Mouse (Mus musculus) C2C12 (cell line): ENCODE results near the gene Mocs2. TPM values are rescaled to one million over a fixed set of nuclear protein-coding genes. Genes with fewer than 3 reads are reported as not detected.

Source experiments
- H3K27me3 ChIP-seq: one replicate; pipeline ENCODE4 v1.6.1; 2011; ENCODE audit not compliant: control insufficient read depth, insufficient read depth, insufficient read length
- H3K36me3 ChIP-seq: one replicate; pipeline ENCODE4 v1.6.1; 2011; ENCODE audit not compliant: control insufficient read depth, insufficient read depth
- H3K4me3 ChIP-seq: one replicate; pipeline ENCODE4 v1.5.1; 2011; ENCODE audit warnings: mild to moderate bottlenecking, control low read depth; ENCODE audit not compliant: poor library complexity, insufficient read depth, severe bottlenecking
- H3K79me2 ChIP-seq: one replicate; pipeline ENCODE4 v1.6.1; 2011; ENCODE audit not compliant: control insufficient read depth, insufficient read depth
- H3K79me3 ChIP-seq: one replicate; pipeline ENCODE4 v1.6.1; 2011; ENCODE audit warnings: low read depth, control low read depth
- H3ac ChIP-seq: one replicate; pipeline ENCODE3; 2011; ENCODE audit warnings: low read depth; ENCODE audit not compliant: control insufficient read depth, insufficient read length
- CEBPB ChIP-seq: IDR thresholded peaks from one replicate; pipeline ENCODE4 v1.6.1; 2011; ENCODE audit warnings: low read depth, mild to moderate bottlenecking, control low read depth, moderate library complexity
- CTCF ChIP-seq: IDR thresholded peaks from one replicate; pipeline ENCODE4 v1.5.1; 2011; ENCODE audit not compliant: control insufficient read depth, insufficient read depth, insufficient read length
- FOSL1 ChIP-seq: IDR thresholded peaks from one replicate; pipeline ENCODE4 v1.8.0; 2011; ENCODE audit warnings: mild to moderate bottlenecking, low read length; ENCODE audit not compliant: poor library complexity, insufficient read depth, severe bottlenecking
- MAX ChIP-seq: IDR thresholded peaks from one replicate; pipeline ENCODE4 v1.6.1; 2011; ENCODE audit warnings: mild to moderate bottlenecking, control low read depth
- MYOD1 ChIP-seq: IDR thresholded peaks from one replicate; pipeline ENCODE4 v1.6.1; 2011; ENCODE audit warnings: low read depth; ENCODE audit not compliant: control insufficient read depth, insufficient read length
- MYOG ChIP-seq: IDR thresholded peaks from one replicate; pipeline ENCODE4 v1.6.1; 2011; ENCODE audit not compliant: control insufficient read depth, insufficient read length; ENCODE audit errors: extremely low read depth
- USF1 ChIP-seq: IDR thresholded peaks from one replicate; pipeline ENCODE4 v1.6.1; 2011; ENCODE audit warnings: low read depth, mild to moderate bottlenecking, control low read depth, moderate library complexity
- long read RNA-seq, 2 experiments: library from polyadenylated mRNA; unstranded; transcript quantifications; one replicate each; pipeline ENCODE4 v2.0.0; 2019 to 2020
- polyA plus RNA-seq: library from polyadenylated mRNA; unstranded; fragments of >200 nt; fragmentation: generic; extraction: Trizol; gene quantifications from one replicate; pipeline ENCODE4 v1.2.1, GENCODE M21; 2012; ENCODE audit warnings: missing spikeins

Gene Mocs2
- 28.2 TPM for polyA plus RNA-seq
- long read RNA-seq, experiment 1, transcript Mocs2-207 (7 exons, 1,193 nt) = major isoform, 15 of 31 reads
- long read RNA-seq, experiment 1, transcript Mocs2-208 (6 exons, 1,855 nt) = minor isoform, 10 of 31 reads
- long read RNA-seq, experiment 1, partial matches to known transcripts = 4 of 31 reads
- long read RNA-seq, experiment 1, other reads (novel, unspliced or antisense) = 2 of 31 reads
- long read RNA-seq, experiment 2, transcript Mocs2-208 (6 exons, 1,855 nt) = minor isoform, 5 of 27 reads
- long read RNA-seq, experiment 2, transcript Mocs2-207 (7 exons, 1,193 nt) = major isoform, 16 of 27 reads
- long read RNA-seq, experiment 2, partial matches to known transcripts = 0 of 27 reads
- long read RNA-seq, experiment 2, other reads (novel, unspliced or antisense) = 5 of 27 reads

DNA sequence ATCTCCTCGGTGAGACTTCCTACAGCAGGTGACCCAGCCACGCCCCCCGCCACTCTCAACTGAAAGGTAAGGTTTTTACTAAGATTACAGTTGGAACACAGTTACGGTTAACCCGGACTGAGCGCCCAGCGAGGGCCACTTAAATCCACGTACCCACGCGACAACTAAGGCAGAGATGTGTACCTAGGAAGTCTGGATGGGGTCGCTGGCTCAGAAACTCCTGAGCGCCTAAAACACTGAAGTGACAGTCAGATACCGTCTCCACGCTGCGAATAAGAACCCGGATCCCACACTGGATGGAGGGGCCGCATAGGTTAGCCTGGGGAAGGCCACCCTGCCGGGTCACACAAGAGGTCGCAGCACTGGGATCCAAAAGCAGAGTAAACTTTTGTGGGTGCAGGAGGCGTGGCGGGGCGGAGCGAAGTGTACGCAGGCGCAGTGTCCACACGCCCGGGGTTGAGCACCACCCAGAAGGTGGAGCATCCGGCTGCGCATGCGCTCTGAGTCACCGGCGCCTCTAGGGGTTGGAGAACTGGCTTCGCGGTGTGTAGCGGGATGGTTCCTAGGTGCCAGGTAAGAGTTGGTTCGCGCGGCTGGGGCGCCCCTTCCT is at the start of gene Mocs2:
Mocs2 (plus strand) TSS at position 486 of the 610 bp plus-strand sequence.
- H3K4me3 ChIP-seq = peak within 1 kb of the TSS; percentile 60
- H3K79me2 ChIP-seq = peaks cover 30% of the 10 kb centered on the region
- H3K27me3 ChIP-seq = no peaks in the 10 kb centered on the region
- peaks cover 4% of the 10 kb centered on the region for H3K36me3 ChIP-seq
- peak within 1 kb of the TSS; percentile 83 for H3ac ChIP-seq
- peaks cover 9% of the 10 kb centered on the region for H3K79me3 ChIP-seq
- TF ChIP-seq CEBPB (no peak), MYOG (no peak), MYOD1 (no peak), USF1 (no peak), MAX (no peak), CTCF (no peak), FOSL1 (no peak)

- no peaks in the 10 kb centered on the region for H3K36me3 ChIP-seq
- no peak overlapping the region for H3ac ChIP-seq
- no peaks in the 10 kb centered on the region for H3K79me2 ChIP-seq
- no peaks in the 10 kb centered on the region for H3K27me3 ChIP-seq
- H3K4me3 ChIP-seq = no peak overlapping the region
- H3K79me3 ChIP-seq = no peaks in the 10 kb centered on the region
- TF ChIP-seq MAX = no peak
- no peak for TF ChIP-seq CTCF
- TF ChIP-seq MYOD1 = no peak
- no peak for TF ChIP-seq MYOG
- no peak for TF ChIP-seq FOSL1
Observed at GRCm38 (mm10) chr13:114791511-114791910, 26.5 kb upstream of the Mocs2 start.

- Histone ChIP-seq H3K79me3 (no peaks in the 10 kb centered on the region), H3K27me3 (no peaks in the 10 kb centered on the region), H3K4me3 (no peak overlapping the region), H3K79me2 (no peaks in the 10 kb centered on the region), H3K36me3 (no peaks in the 10 kb centered on the region), H3ac (no peak overlapping the region)
- TF ChIP-seq MYOG (no peak), CTCF (peak; percentile 30), MAX (no peak), CEBPB (no peak), FOSL1 (no peak)
Observed at GRCm38 (mm10) chr13:114793250-114794030, 24.6 kb upstream of the Mocs2 start.

DNA sequence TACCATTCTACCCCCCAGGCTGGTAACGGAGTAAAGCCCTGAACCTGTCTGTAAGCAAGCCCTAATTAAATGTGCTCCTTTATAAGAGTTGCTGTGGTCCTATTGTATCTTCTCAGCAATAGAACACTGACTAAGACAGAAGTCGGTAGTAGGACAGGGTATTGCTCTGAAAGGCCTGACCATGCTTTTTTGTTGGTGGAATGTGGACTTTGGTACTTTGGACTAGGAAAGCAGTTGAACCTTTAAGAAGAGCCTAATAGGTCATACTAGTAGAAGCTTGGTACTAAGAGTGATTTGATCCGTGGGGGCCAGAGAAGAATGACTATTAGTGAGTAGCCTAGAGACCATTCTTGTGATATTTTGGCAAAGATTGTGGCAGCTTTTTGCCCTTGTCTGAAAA is 16.2 kb upstream of the Mocs2 start:
- H3K4me3 ChIP-seq = no peak overlapping the region
- no peaks in the 10 kb centered on the region for H3K79me3 ChIP-seq
- no peaks in the 10 kb centered on the region for H3K79me2 ChIP-seq
- H3K27me3 ChIP-seq = no peaks in the 10 kb centered on the region
- H3ac ChIP-seq = no peak overlapping the region
- H3K36me3 ChIP-seq = no peaks in the 10 kb centered on the region
- TF ChIP-seq CTCF (no peak), MAX (no peak), MYOD1 (no peak), FOSL1 (no peak), CEBPB (no peak), USF1 (no peak), MYOG (no peak)

GRCm38 (mm10) chr13:114802971-114803370 is 15.1 kb upstream of the Mocs2 start:
- TF ChIP-seq MAX (no peak), USF1 (no peak), CEBPB (no peak)
- H3K4me3 ChIP-seq = no peak overlapping the region

More at GRCm38 (mm10) chr13:114802971-114803370, 15.1 kb upstream of the Mocs2 start:
- no peaks in the 10 kb centered on the region for H3K36me3 ChIP-seq
- H3K79me2 ChIP-seq = no peaks in the 10 kb centered on the region
- no peak overlapping the region for H3ac ChIP-seq
- no peaks in the 10 kb centered on the region for H3K79me3 ChIP-seq
- no peaks in the 10 kb centered on the region for H3K27me3 ChIP-seq
